Mouse (Mus musculus): ENCODE results near the gene Nxph2. TPM values are rescaled to one million over a fixed set of nuclear protein-coding genes. Genes with fewer than 3 reads are reported as not detected.
A peak's percentile ranks its signal among the peaks of the same experiment; 100 is the strongest.
"Not testable (repeated sequence)": the region's sequence is repeated elsewhere in the genome, so short reads cannot be mapped to it uniquely, and the experiment has no call there.

Gene Nxph2
- 6.0 and 8.0 TPM in 2 replicates for polyA plus RNA-seq (2014; fragmentation: Nextera tagmentation; extraction: Ambion mirVana)

GRCm38 (mm10) chr2:23320746-23321585, at the start of gene Nxph2:
Nxph2 (plus strand) TSS chr2:23321246.
- Histone ChIP-seq H3K4me3 (ENCODE audit: low read depth, low read length) (peak within 1 kb of the TSS; percentile 35), H3K36me3 (ENCODE audit: control insufficient read depth, insufficient read depth, low read length) (no peaks in the 10 kb centered on the region), H3K27ac (ENCODE audit: low read depth, low read length) (peak within 1 kb of the TSS; percentile 17; the same call in 1 of the 2 replicates), H3K9ac (ENCODE audit: low read length) (peak within 1 kb of the TSS; percentile 53), H3K27me3 (replicated peaks; ENCODE audit: control insufficient read depth, insufficient read depth, low read length) (no peaks in the 10 kb centered on the region), H3K9me3 (replicated peaks; ENCODE audit: control insufficient read depth, low read length) (no peaks in the 10 kb centered on the region), H3K4me1 (ENCODE audit: control insufficient read depth, insufficient read depth, low read length) (0 out of 2 replicates have a peak, but pooled peaks cover 3% of the 10 kb centered on the region), H3K4me2 (ENCODE audit: low read length) (peak within 1 kb of the TSS; percentile 71)
- WGBS = 4% methylated on average over 31 of the region's 31 CpGs
- ATAC-seq (peak; percentile 79), DNase-seq (ENCODE audit: low spot score) (peak; percentile 58)

GRCm38 (mm10) chr2:23290991-23291390, 30.1 kb upstream of the Nxph2 start:
- H3K9ac ChIP-seq (ENCODE audit: low read length); H3K9me3 ChIP-seq (replicated peaks; ENCODE audit: control insufficient read depth, low read length); H3K4me1 ChIP-seq (ENCODE audit: control insufficient read depth, insufficient read depth, low read length); H3K27me3 ChIP-seq (replicated peaks; ENCODE audit: control insufficient read depth, insufficient read depth, low read length); ATAC-seq; H3K36me3 ChIP-seq (ENCODE audit: control insufficient read depth, insufficient read depth, low read length); H3K4me2 ChIP-seq (ENCODE audit: low read length); DNase-seq (ENCODE audit: low spot score); H3K27ac ChIP-seq (ENCODE audit: low read depth, low read length); H3K4me3 ChIP-seq (ENCODE audit: low read depth, low read length): not testable (repeated sequence)
- WGBS = 60% methylated on average over 19 of the region's 19 CpGs

GRCm38 (mm10) chr2:23314869-23315268, 6.2 kb upstream of the Nxph2 start:
- Histone ChIP-seq H3K4me2 (ENCODE audit: low read length) (no peak overlapping the region), H3K36me3 (ENCODE audit: control insufficient read depth, insufficient read depth, low read length) (no peaks in the 10 kb centered on the region), H3K4me1 (ENCODE audit: control insufficient read depth, insufficient read depth, low read length) (no peaks in the 10 kb centered on the region), H3K9me3 (replicated peaks; ENCODE audit: control insufficient read depth, low read length) (no peaks in the 10 kb centered on the region), H3K27ac (ENCODE audit: low read depth, low read length) (no peak overlapping the region), H3K9ac (ENCODE audit: low read length) (no peak overlapping the region), H3K4me3 (ENCODE audit: low read depth, low read length) (no peak overlapping the region), H3K27me3 (replicated peaks; ENCODE audit: control insufficient read depth, insufficient read depth, low read length) (no peaks in the 10 kb centered on the region)
- WGBS = 3% methylated on average over 1 of the region's 1 CpGs
- ATAC-seq (peak; percentile 57; the same call in 1 of the 2 replicates), DNase-seq (ENCODE audit: low spot score) (peak; percentile 33)

Other genes starting within 250 kb of the Nxph2 start
- gene Mastl, start 165.2 kb upstream of the Nxph2 start, polyA plus RNA-seq (2014; fragmentation: Nextera tagmentation; extraction: Ambion mirVana) = 6.7 and 7.0 TPM in 2 replicates
- 64.4 and 71.3 TPM in 2 replicates for gene Yme1l1, start 164.9 kb upstream of the Nxph2 start, polyA plus RNA-seq (2014; fragmentation: Nextera tagmentation; extraction: Ambion mirVana)
- gene 4931423N10Rik, start 113.8 kb upstream of the Nxph2 start, polyA plus RNA-seq (2014; fragmentation: Nextera tagmentation; extraction: Ambion mirVana) = 0.09 TPM in 1 of 2 replicates, not detected in the other